Mouse (Mus musculus) testis, adult 2 months (tissue): ENCODE measurements at regions not wholly inside any gene's neighbourhood (a gene's known extent, or its start where the extent isn't known, plus 50 kb on each side); places are given as distances from the start of the nearest gene placed in this dataset.

Experiments
- CTCF ChIP-seq: fragments of 200-500 bp; IDR thresholded peaks from 2 replicates; pipeline ENCODE4 v1.5.1; 2012; ENCODE audit warnings: low read depth, mild to moderate bottlenecking, inconsistent platforms, low read length, moderate library complexity; ENCODE audit not compliant: control insufficient read depth, insufficient read depth, insufficient replicate concordance
- POLR2A ChIP-seq: fragments of 200-500 bp; IDR thresholded peaks from 2 replicates; pipeline ENCODE4 v1.6.1; 2012; ENCODE audit warnings: low read depth, mild to moderate bottlenecking, inconsistent platforms, low read length, moderate library complexity; ENCODE audit not compliant: control insufficient read depth

- TF ChIP-seq POLR2A (no peak), CTCF (no peak)
Observed at GRCm38 (mm10) chr10:37257544-37257943, 118.8 kb upstream of the Marcks start.
